Mouse (Mus musculus) frontal cortex, postnatal 36 days (tissue): ENCODE measurements at regions not wholly inside any gene's neighbourhood (a gene's known extent, or its start where the extent isn't known, plus 50 kb on each side); places are given as distances from the start of the nearest gene placed in this dataset.

Experiments used
- DNase-seq, 2 experiments: peaks; one replicate each; pipeline ENCODE4 v3.0.0; 2022; ENCODE audit warnings: low spot score in 2 of 2

DNA sequence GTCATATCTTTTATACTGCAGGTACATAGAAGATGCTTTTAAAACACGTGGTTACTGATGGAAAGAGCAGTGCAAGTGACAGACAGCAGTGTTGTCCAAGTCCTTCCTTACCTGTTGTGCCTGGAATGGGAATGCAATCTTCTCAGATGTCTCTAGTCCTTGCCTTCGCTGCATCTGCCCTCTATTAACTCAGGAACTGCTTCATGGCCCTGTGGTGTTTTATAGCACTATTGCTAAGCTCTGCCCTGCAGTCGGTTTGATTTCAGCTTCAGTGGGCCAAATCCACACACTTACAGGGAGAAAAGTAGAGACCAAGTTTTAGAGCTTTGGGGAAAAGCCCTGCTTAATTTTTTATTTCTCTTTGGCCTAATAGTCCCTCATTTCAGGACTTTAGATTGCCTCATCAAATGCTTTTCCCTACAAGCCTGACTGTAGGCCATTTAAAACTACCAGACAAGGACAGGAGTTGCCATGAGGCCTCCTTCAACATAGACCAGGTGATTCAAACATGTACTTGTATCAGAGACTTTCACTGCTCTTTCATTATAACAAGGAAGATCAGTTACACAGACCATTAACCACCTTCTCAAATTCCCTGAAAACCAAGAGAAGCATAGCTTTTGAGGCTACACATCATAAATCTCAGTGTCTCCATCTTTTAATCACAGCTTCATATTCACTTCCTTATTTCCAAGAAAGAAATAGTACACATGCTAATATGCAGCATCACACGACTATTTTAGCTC, 358.7 kb downstream of the Dnajb9 start:
- DNase-seq, result no peak

DNA sequence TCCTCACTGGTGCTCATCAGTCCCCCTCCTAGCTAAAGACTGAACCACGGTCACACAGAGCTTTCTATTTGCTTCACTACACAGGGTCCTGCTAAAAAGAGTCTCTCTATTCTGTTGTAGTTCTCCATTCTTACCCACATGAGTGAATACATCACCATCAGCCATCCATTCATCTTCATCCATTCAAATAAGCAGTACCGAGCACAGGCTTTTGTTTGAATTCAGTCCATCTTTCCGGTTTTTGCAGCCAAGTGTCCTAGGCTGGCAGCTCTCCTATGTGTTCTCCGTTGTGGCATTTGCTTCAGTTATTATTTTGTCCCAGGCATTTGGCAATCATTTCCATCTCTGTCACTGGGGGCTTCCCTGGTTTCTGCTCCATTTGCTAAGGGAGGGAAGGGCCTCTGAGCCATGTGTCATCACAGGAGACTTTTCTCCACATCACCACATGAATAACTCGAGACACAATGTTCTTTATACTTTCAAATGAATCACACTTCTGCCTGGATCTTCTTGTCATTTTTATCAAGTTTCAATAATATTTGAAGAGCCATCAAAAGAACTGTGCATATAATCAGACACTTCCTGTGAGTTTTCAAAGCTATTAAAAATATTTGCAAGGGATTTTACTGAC, 366.1 kb downstream of the Dnajb9 start:
- DNase-seq, result no peak

DNA sequence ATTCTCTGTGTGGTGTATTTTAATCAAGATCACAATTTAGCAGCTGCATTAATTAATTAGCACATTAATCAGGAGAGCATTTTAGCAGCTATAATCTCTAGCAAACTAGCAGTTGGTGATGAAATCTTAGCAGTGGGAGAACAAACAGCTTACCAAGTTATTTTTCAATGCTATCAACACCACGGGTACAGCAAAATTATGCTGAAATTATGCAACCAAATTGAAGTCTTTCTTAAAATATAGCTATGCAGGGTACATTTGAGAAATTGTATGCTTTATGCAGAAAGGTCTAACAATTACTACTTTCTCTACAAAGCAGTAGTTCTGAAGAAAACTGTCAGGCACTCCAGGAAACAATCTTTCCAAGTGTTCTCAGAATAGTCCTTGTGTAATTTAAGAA, 378.1 kb downstream of the Dnajb9 start:
- DNase-seq, result no peak

DNA sequence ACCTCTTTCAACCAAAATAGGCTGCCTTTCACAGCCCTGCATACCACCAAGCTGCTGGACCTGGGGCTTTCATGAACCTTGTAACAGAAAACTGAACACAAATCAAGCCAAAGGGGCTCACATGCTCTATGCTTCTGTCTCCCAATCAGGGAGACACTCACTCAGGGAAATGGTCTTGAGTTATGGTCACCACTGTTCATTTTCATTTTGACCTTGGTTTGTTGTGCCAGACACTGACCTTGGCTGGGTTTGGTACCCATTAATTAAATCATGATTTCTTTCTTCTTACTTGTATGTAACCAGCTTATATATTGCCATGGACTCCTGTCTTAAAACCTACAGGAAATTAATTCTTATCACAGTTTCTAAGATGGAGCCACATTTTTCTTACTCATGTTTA, 381.5 kb downstream of the Dnajb9 start:
- DNase-seq, result no peak

DNA sequence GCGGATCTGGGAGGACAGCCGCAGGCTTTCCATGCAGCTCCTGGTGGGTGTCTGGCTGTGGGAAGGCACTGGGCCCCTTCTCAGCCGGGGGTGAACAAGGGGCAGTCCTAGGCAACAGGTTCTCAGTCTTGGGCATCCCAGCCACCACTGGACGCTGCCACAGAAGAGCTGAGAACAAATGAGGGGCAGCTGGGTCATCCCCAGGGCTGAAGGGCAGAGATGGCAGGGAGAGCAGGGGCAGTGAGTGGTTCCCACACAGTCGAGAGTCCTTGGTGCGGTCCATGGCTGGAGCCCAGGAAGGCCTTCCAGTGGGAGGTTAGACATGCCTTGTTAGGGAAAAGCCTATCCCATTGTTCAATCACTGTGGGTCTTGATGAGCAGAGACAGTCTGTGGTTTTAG, 382.2 kb downstream of the Dnajb9 start:
- DNase-seq, result no peak

DNA sequence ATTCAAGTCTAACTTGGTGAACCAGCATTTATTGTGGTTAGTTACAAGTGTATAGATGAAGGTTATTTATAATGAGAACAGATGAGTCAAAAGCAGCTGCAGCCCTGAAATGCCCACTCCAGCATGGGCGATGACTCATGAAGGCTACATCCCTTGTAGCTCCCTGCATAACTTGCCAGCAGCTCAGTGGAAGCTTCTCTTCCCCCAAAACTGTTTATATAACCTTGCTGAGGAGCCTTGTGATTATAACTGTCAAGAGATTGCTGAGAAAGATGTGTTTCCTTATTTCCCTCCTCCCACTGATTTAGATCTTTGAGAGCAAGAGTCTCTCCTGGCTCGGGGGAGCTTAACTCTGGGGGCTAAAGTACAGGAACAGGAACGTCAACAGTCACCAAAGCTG, 382.8 kb downstream of the Dnajb9 start:
- peak; percentile 71 to 86 for DNase-seq

DNA sequence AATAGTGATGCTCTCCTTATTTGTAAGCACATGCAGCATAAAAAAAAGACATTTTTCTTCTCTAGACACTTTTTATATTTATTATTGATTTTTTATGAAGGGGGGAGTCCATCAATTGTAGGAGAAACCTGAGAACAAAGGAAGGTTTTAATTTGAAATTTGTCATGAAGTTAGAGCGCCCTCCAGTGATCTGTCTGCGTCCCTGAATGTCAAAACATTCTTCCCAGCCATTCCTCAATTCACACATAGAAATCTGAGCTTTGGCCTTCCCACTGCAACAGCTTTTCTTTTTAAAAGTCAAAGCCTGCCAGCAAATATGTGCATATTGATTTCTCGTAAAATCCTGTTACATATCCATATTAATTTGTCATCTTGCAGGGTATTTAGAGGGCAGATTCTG, 396.6 kb downstream of the Dnajb9 start:
- DNase-seq, result peak in 1 of 2 experiments; percentile 52

DNA sequence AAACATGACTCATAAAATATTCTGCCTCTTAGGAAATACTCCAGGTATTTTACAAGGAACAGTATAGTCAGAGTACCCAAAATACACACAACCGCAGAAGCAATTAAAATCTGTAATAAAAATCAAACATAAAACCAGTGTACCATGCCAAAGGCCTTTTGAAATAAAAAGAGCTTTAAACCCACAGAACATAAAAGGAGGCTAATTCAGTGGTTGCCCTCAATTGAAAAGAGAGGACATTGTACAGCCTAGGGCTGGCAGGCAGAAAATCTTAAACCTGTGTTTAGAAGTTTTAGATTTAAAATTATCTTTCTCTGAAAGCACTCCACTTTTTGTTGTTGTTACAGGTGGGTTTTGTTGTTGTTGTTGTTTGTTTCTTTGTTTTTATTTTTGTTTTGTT, 437.4 kb downstream of the Dnajb9 start:
- DNase-seq, result no peak

DNA sequence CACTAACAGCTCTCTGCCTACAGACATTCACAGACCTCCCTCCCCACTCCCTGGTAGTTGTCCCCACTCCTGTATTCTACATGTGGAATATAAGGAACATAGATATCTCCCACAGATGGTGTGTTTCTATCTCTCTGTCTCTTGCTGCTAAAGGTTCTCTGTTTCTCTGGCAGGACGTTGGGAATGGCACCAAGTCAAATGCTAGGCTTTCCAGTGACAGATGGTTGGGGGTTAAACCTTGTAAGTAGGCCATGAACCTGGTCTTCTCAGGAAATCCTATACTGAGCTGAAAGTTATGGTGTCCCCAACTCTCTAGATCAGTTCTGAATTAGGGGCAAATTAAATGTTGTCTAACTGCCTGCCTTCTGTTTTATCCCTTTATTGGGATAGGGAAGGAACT, 448.0 kb downstream of the Dnajb9 start:
- no peak for DNase-seq
